Mouse (Mus musculus) liver, embryonic 13.5 days (tissue): Measurements from ENCODE around the gene Ldlrad3. TPM values are rescaled to one million over a fixed set of nuclear protein-coding genes. Genes with fewer than 3 reads are reported as not detected.

Source experiments
- ATAC-seq: fragments of 200-750 bp; cut with Nextera tagmentation; 2 replicates; pipeline ENCODE4 v1.8.0; 2017; ENCODE audit warnings: low read depth, mild to moderate bottlenecking, moderate number of reproducible peaks, moderate library complexity
- DNase-seq: peaks from one replicate; pipeline ENCODE4 v3.0.0; 2022
- H3K27ac ChIP-seq: fragments of 300-500 bp; sonication (generic); 2 replicates; pipeline ENCODE4 v1.5.1; 2015; ENCODE audit warnings: moderate library complexity, mild to moderate bottlenecking, inconsistent platforms
- H3K27me3 ChIP-seq: fragments of 300-500 bp; sonication (generic); 2 replicates; pipeline ENCODE4 v1.6.1; 2015; ENCODE audit warnings: mild to moderate bottlenecking, inconsistent platforms
- H3K36me3 ChIP-seq: fragments of 300-500 bp; sonication (generic); 2 replicates; pipeline ENCODE4 v1.6.1; 2015; ENCODE audit warnings: mild to moderate bottlenecking, inconsistent platforms
- H3K4me1 ChIP-seq: fragments of 300-500 bp; sonication (generic); replicated peaks from 2 replicates; pipeline ENCODE4 v1.6.1; 2015; ENCODE audit warnings: inconsistent platforms
- H3K4me2 ChIP-seq: fragments of 300-500 bp; sonication (generic); 2 replicates; pipeline ENCODE4 v1.6.1; 2015; ENCODE audit warnings: inconsistent platforms, mild to moderate bottlenecking, moderate library complexity
- H3K4me3 ChIP-seq: fragments of 300-500 bp; sonication (generic); replicated peaks from 2 replicates; pipeline ENCODE4 v1.5.1; 2015; ENCODE audit warnings: mild to moderate bottlenecking, inconsistent platforms
- H3K9ac ChIP-seq: fragments of 300-500 bp; sonication (generic); 2 replicates; pipeline ENCODE4 v1.6.1; 2015; ENCODE audit warnings: mild to moderate bottlenecking, inconsistent platforms
- H3K9me3 ChIP-seq: fragments of 300-500 bp; sonication (generic); replicated peaks from 2 replicates; pipeline ENCODE4 v1.6.1; 2016; ENCODE audit warnings: inconsistent platforms
- WGBS: fragments of 180-500 bp; shearing (Covaris S2); methylation state at CpG from one replicate; pipeline ENCODE4 v1.1.7; 2015; ENCODE audit not compliant: insufficient replicate concordance; 5-methylcytosine and 5-hydroxymethylcytosine counted together
- polyA plus RNA-seq: library from polyadenylated mRNA; unstranded; fragments of >200 nt; fragmentation: Nextera tagmentation; extraction: Ambion mirVana; gene quantifications from 2 replicates; pipeline ENCODE4 v1.2.1, GENCODE M21; 2015

Gene Ldlrad3
- polyA plus RNA-seq, 1 experiment from 2014 or later, result 3.8 TPM

GRCm38 (mm10) chr2:102203478-102203877 lies 17.3 kb upstream of the Ldlrad3 start:
- no peak for DNase-seq
- Histone ChIP-seq H3K4me1 (no peaks in the 10 kb centered on the region), H3K27me3 (peaks cover 16% of the 10 kb centered on the region), H3K4me2 (no peak overlapping the region), H3K9me3 (no peaks in the 10 kb centered on the region), H3K9ac (no peak overlapping the region), H3K4me3 (no peak overlapping the region), H3K27ac (no peak overlapping the region), H3K36me3 (no peaks in the 10 kb centered on the region)
- no peak for ATAC-seq

GRCm38 (mm10) chr2:102202211-102202770 lies 16.1 kb upstream of the Ldlrad3 start:
- Histone ChIP-seq H3K9ac (no peak overlapping the region), H3K4me3 (no peak overlapping the region), H3K36me3 (no peaks in the 10 kb centered on the region), H3K4me1 (no peaks in the 10 kb centered on the region), H3K27ac (no peak overlapping the region), H3K27me3 (peaks cover 16% of the 10 kb centered on the region), H3K9me3 (no peaks in the 10 kb centered on the region), H3K4me2 (no peak overlapping the region)
- DNase-seq (no peak), ATAC-seq (no peak)
- WGBS, result 58% methylated on average over 2 of the region's 2 CpGs

- no peaks in the 10 kb centered on the region for H3K36me3 ChIP-seq
- H3K9me3 ChIP-seq, result no peaks in the 10 kb centered on the region
- 54% methylated on average over 13 of the region's 14 CpGs for WGBS
- ATAC-seq (no peak), DNase-seq (no peak)
- H3K4me3 ChIP-seq, result no peak overlapping the region
- peaks cover 11% of the 10 kb centered on the region; the same call in 1 of the 2 replicates for H3K27me3 ChIP-seq
- H3K4me2 ChIP-seq, result no peak overlapping the region
- H3K27ac ChIP-seq, result no peak overlapping the region
- no peak overlapping the region for H3K9ac ChIP-seq
- no peaks in the 10 kb centered on the region for H3K4me1 ChIP-seq
Measured at GRCm38 (mm10) chr2:102201198-102201948, 15.2 kb upstream of the Ldlrad3 start.

- WGBS, result 50% methylated on average over 1 of the region's 1 CpGs
- no peak for DNase-seq
Measured at GRCm38 (mm10) chr2:102197332-102197731, 11.1 kb upstream of the Ldlrad3 start.

GRCm38 (mm10) chr2:102196709-102197108 lies 10.5 kb upstream of the Ldlrad3 start:
- Histone ChIP-seq H3K27ac (no peak overlapping the region), H3K4me1 (0 out of 2 replicates have a peak, but pooled peaks cover 5% of the 10 kb centered on the region), H3K36me3 (no peaks in the 10 kb centered on the region), H3K9me3 (no peaks in the 10 kb centered on the region), H3K4me3 (no peak overlapping the region), H3K4me2 (no peak overlapping the region), H3K9ac (no peak overlapping the region), H3K27me3 (no peaks in the 10 kb centered on the region)
- ATAC-seq (no peak), DNase-seq (no peak)
- 30% methylated on average over 8 of the region's 8 CpGs for WGBS

More at GRCm38 (mm10) chr2:102197332-102197731, 11.1 kb upstream of the Ldlrad3 start:
- H3K4me3 ChIP-seq, result no peak overlapping the region
- no peaks in the 10 kb centered on the region for H3K36me3 ChIP-seq
- peak; percentile 48 for ATAC-seq
- 0 out of 2 replicates have a peak, but pooled peaks cover 5% of the 10 kb centered on the region for H3K4me1 ChIP-seq
- no peak overlapping the region for H3K27ac ChIP-seq
- H3K9ac ChIP-seq, result no peak overlapping the region
- no peaks in the 10 kb centered on the region for H3K9me3 ChIP-seq
- H3K27me3 ChIP-seq, result no peaks in the 10 kb centered on the region
- no peak overlapping the region for H3K4me2 ChIP-seq

GRCm38 (mm10) chr2:102195494-102195893 lies 9.3 kb upstream of the Ldlrad3 start:
- Histone ChIP-seq H3K36me3 (no peaks in the 10 kb centered on the region), H3K4me1 (0 out of 2 replicates have a peak, but pooled peaks cover 5% of the 10 kb centered on the region), H3K27me3 (no peaks in the 10 kb centered on the region), H3K27ac (no peak overlapping the region), H3K4me2 (no peak overlapping the region), H3K4me3 (no peak overlapping the region), H3K9ac (no peak overlapping the region), H3K9me3 (no peaks in the 10 kb centered on the region)
- no peak for ATAC-seq
- no peak for DNase-seq
- WGBS, result 25% methylated on average over 4 of the region's 4 CpGs

GRCm38 (mm10) chr2:102194247-102194646 lies 8.1 kb upstream of the Ldlrad3 start:
- ATAC-seq (peak; percentile 66), DNase-seq (no peak)
- 0 out of 2 replicates have a peak, but pooled peaks cover 5% of the 10 kb centered on the region for H3K4me1 ChIP-seq
- no peak overlapping the region for H3K4me3 ChIP-seq
- H3K27me3 ChIP-seq, result no peaks in the 10 kb centered on the region
- H3K4me2 ChIP-seq, result no peak overlapping the region
- H3K27ac ChIP-seq, result no peak overlapping the region
- no peaks in the 10 kb centered on the region for H3K36me3 ChIP-seq
- H3K9ac ChIP-seq, result no peak overlapping the region
- 8% methylated on average over 4 of the region's 4 CpGs for WGBS
- no peaks in the 10 kb centered on the region for H3K9me3 ChIP-seq

GRCm38 (mm10) chr2:102192943-102193820 lies 7.0 kb upstream of the Ldlrad3 start:
- ATAC-seq, result no peak
- Histone ChIP-seq H3K9me3 (no peaks in the 10 kb centered on the region), H3K4me2 (no peak overlapping the region), H3K36me3 (no peaks in the 10 kb centered on the region), H3K4me3 (no peak overlapping the region), H3K9ac (no peak overlapping the region), H3K27ac (no peak overlapping the region), H3K4me1 (0 out of 2 replicates have a peak, but pooled peaks cover 5% of the 10 kb centered on the region), H3K27me3 (no peaks in the 10 kb centered on the region)
- WGBS, result 66% methylated on average over 16 of the region's 16 CpGs
- DNase-seq, result no peak

- Histone ChIP-seq H3K27ac (no peak overlapping the region), H3K36me3 (no peaks in the 10 kb centered on the region), H3K9ac (no peak overlapping the region), H3K4me1 (peaks cover 7% of the 10 kb centered on the region; the same call in 1 of the 2 replicates), H3K9me3 (no peaks in the 10 kb centered on the region), H3K27me3 (peaks cover 9% of the 10 kb centered on the region), H3K4me3 (no peak overlapping the region), H3K4me2 (no peak overlapping the region)
- WGBS, result 57% methylated on average over 4 of the region's 4 CpGs
- DNase-seq, result no peak
- ATAC-seq, result no peak
Measured at GRCm38 (mm10) chr2:102191736-102192135, 5.6 kb upstream of the Ldlrad3 start.

- DNase-seq, result no peak
- ATAC-seq, result no peak
- Histone ChIP-seq H3K27ac (no peak overlapping the region), H3K4me2 (no peak overlapping the region), H3K4me3 (no peak overlapping the region), H3K9ac (no peak overlapping the region), H3K9me3 (no peaks in the 10 kb centered on the region), H3K4me1 (peaks cover 14% of the 10 kb centered on the region), H3K27me3 (peaks cover 17% of the 10 kb centered on the region), H3K36me3 (no peaks in the 10 kb centered on the region)
Measured at GRCm38 (mm10) chr2:102190956-102191355, 4.8 kb upstream of the Ldlrad3 start.
